Mouse (Mus musculus) adrenal gland, adult 8-10 months (tissue): ENCODE measurements at regions not wholly inside any gene's neighbourhood (a gene's known extent, or its start where the extent isn't known, plus 50 kb on each side); places are given as distances from the start of the nearest gene placed in this dataset.

Experiments
- DNase-seq: peaks from one replicate; pipeline ENCODE4 v3.0.0; 2022

DNA sequence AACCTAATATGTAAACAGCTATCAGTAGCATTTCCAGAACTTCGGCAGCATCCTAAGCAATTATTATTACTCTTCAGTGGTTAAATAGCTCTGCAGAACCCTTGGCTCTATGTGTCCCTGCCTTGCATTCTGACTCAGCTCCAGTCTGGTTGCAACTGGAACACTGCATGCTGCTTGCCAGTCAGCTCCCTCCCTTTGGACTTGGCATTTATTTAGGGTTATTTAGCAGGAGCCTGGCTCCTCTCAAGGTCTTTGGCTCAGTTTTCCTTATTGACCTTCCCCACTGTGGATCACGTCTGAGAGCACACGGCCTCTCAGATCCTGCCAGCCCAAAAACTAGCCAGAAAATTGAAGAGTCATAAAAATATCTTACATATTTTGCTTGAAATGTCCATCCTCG lies 217.4 kb downstream of the Speer2 start:
- peak; percentile 45 for DNase-seq

DNA sequence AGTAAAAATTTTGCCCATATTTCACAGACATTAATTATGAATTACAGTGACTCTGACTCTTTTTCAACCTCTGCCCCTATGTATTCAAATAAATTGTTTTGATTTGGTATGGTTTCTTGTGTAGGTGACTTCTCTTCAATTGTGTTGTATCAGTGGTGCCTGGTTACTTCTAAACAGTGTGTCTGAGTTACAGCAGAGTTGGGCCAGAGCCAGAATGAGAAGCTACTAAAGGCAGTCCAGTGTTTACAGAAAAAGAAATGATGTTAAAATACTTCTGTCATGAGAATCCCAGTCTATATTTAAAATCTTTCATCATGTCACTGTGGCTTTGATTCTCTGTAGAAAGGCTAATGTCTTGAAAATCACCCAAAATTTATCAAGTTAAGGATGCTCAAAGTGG lies 255.8 kb downstream of the Speer2 start:
- no peak for DNase-seq

DNA sequence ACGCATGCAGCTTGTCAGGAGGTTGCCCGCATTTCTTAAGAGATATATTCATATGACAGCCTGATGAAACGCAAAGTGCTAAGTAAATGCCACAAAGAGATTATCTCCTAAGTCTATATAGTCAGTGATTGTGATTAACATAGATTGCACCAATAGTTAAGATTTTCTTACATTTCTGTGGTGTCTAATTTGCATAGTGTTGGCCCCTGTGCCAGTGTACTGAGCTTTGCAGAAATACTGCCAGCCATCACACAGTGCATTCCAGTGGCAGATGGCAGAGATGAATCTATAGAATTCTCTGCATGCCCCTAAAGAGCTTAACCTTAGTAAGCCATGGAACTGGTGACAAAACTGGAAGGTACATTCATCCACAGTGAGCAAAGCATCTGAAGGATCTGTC lies 262.6 kb downstream of the Speer2 start:
- DNase-seq: no peak

GRCm38 (mm10) chr16:69577205-69577604 lies 286.3 kb downstream of the Speer2 start:
- no peak for DNase-seq

GRCm38 (mm10) chr16:69568189-69568588 lies 295.4 kb downstream of the Speer2 start:
- DNase-seq: no peak

- no peak for DNase-seq
Observed at GRCm38 (mm10) chr16:69567420-69568179, 295.9 kb downstream of the Speer2 start.
